Mouse (Mus musculus) intestine, postnatal 0 days (tissue): ENCODE data around the gene B3gat1. TPM values are rescaled to one million over a fixed set of nuclear protein-coding genes. Genes with fewer than 3 reads are reported as not detected.

Experiments
- ATAC-seq: fragments of 200-750 bp; cut with Nextera tagmentation; 2 replicates; pipeline ENCODE4 v1.8.0; 2017; ENCODE audit warnings: mild to moderate bottlenecking, moderate TSS enrichment, moderate library complexity
- H3K27ac ChIP-seq: fragments of 300-500 bp; sonication (generic); 2 replicates; pipeline ENCODE4 v1.5.1; 2014; ENCODE audit warnings: mild to moderate bottlenecking, low read depth, low read length, moderate library complexity
- H3K27me3 ChIP-seq: fragments of 300-500 bp; sonication (generic); replicated peaks from 2 replicates; pipeline ENCODE4 v1.6.1; 2014; ENCODE audit warnings: low read length, mixed read lengths; ENCODE audit not compliant: control insufficient read depth, insufficient read depth
- H3K36me3 ChIP-seq: fragments of 300-500 bp; sonication (generic); 2 replicates; pipeline ENCODE4 v1.6.1; 2014; ENCODE audit warnings: mild to moderate bottlenecking, moderate library complexity; ENCODE audit not compliant: control insufficient read depth, insufficient read depth
- H3K4me1 ChIP-seq: fragments of 300-500 bp; sonication (generic); replicated peaks from 2 replicates; pipeline ENCODE4 v1.6.1; 2014; ENCODE audit warnings: antibody characterized with exemption, low read length, mixed read lengths; ENCODE audit not compliant: control insufficient read depth, insufficient read depth
- H3K4me2 ChIP-seq: fragments of 300-500 bp; sonication (generic); replicated peaks from 2 replicates; pipeline ENCODE4 v1.6.1; 2014; ENCODE audit warnings: low read depth, mild to moderate bottlenecking, moderate library complexity
- H3K4me3 ChIP-seq: fragments of 300-500 bp; sonication (generic); 2 replicates; pipeline ENCODE4 v1.5.1; 2014; ENCODE audit warnings: low read depth, low read length
- H3K9ac ChIP-seq: fragments of 300-500 bp; sonication (generic); 2 replicates; pipeline ENCODE4 v1.6.1; 2014; ENCODE audit warnings: mild to moderate bottlenecking, low read depth, low read length
- H3K9me3 ChIP-seq: fragments of 300-500 bp; sonication (generic); 2 replicates; pipeline ENCODE4 v1.6.1; 2016; ENCODE audit warnings: mixed run types; ENCODE audit not compliant: control insufficient read depth
- CTCF ChIP-seq: sonication (generic); IDR thresholded peaks from 2 replicates; pipeline ENCODE4 v1.5.1; 2016; ENCODE audit warnings: low read depth, mild to moderate bottlenecking, control low read depth, antibody characterized with exemption, moderate library complexity
- WGBS: fragments of 180-500 bp; shearing (Covaris S2); extraction: QIAGEN DNeasy Blood & Tissue Kit; methylation state at CpG from one replicate; pipeline ENCODE4 v1.1.7; 2014; 5-methylcytosine and 5-hydroxymethylcytosine counted together
- polyA plus RNA-seq: library from polyadenylated mRNA; unstranded; fragments of >200 nt; fragmentation: Nextera tagmentation; extraction: Ambion mirVana; gene quantifications from 2 replicates; pipeline ENCODE4 v1.2.1, GENCODE M21; 2015

The B3gat1 gene
- polyA plus RNA-seq, 1 experiment from 2014 or later = 0.05 TPM

- no peak for TF ChIP-seq CTCF
- no peak overlapping the region for H3K4me2 ChIP-seq
- WGBS = 70% methylated on average over 3 of the region's 3 CpGs
- no peaks in the 10 kb centered on the region for H3K27me3 ChIP-seq
- no peaks in the 10 kb centered on the region for H3K9me3 ChIP-seq
- no peaks in the 10 kb centered on the region for H3K4me1 ChIP-seq
- no peak overlapping the region for H3K27ac ChIP-seq
- H3K9ac ChIP-seq = no peak overlapping the region
- no peak for ATAC-seq
- no peaks in the 10 kb centered on the region for H3K36me3 ChIP-seq
- no peak overlapping the region for H3K4me3 ChIP-seq
These were observed 59.3 kb downstream of the B3gat1 start for GRCm38 (mm10) chr9:26792829-26793228.

GRCm38 (mm10) chr9:26798205-26798604 lies 64.7 kb downstream of the B3gat1 start:
- no peaks in the 10 kb centered on the region for H3K4me1 ChIP-seq
- 85% methylated on average over 3 of the region's 3 CpGs for WGBS
- no peak overlapping the region for H3K4me2 ChIP-seq
- no peak overlapping the region for H3K27ac ChIP-seq
- TF ChIP-seq CTCF = no peak
- no peak overlapping the region for H3K9ac ChIP-seq
- no peaks in the 10 kb centered on the region for H3K27me3 ChIP-seq
- no peaks in the 10 kb centered on the region for H3K9me3 ChIP-seq
- no peak overlapping the region for H3K4me3 ChIP-seq
- H3K36me3 ChIP-seq = no peaks in the 10 kb centered on the region
- ATAC-seq = no peak

- Histone ChIP-seq H3K9ac (no peak overlapping the region), H3K4me1 (no peaks in the 10 kb centered on the region), H3K9me3 (no peaks in the 10 kb centered on the region), H3K4me2 (no peak overlapping the region), H3K27ac (no peak overlapping the region), H3K36me3 (no peaks in the 10 kb centered on the region), H3K27me3 (no peaks in the 10 kb centered on the region), H3K4me3 (no peak overlapping the region)
- WGBS = 71% methylated on average over 1 of the region's 1 CpGs
- ATAC-seq = no peak
- no peak for TF ChIP-seq CTCF
These were observed 65.2 kb downstream of the B3gat1 start for GRCm38 (mm10) chr9:26798731-26799130.

- Histone ChIP-seq H3K9ac (no peak overlapping the region), H3K36me3 (no peaks in the 10 kb centered on the region), H3K4me3 (no peak overlapping the region), H3K4me2 (no peak overlapping the region), H3K27me3 (no peaks in the 10 kb centered on the region), H3K27ac (no peak overlapping the region), H3K4me1 (no peaks in the 10 kb centered on the region), H3K9me3 (no peaks in the 10 kb centered on the region)
- no peak for TF ChIP-seq CTCF
- 92% methylated on average over 2 of the region's 2 CpGs for WGBS
- ATAC-seq = no peak
These were observed 66.8 kb downstream of the B3gat1 start for GRCm38 (mm10) chr9:26800357-26800756.

- no peak for ATAC-seq
- H3K27ac ChIP-seq = no peak overlapping the region
- no peak for TF ChIP-seq CTCF
- no peaks in the 10 kb centered on the region for H3K9me3 ChIP-seq
- no peaks in the 10 kb centered on the region for H3K36me3 ChIP-seq
- no peaks in the 10 kb centered on the region for H3K27me3 ChIP-seq
- no peak overlapping the region for H3K9ac ChIP-seq
- no peak overlapping the region for H3K4me3 ChIP-seq
- H3K4me1 ChIP-seq = 0 out of 2 replicates have a peak, but pooled peaks cover 6% of the 10 kb centered on the region
- no peak overlapping the region for H3K4me2 ChIP-seq
These were observed 70.8 kb downstream of the B3gat1 start for GRCm38 (mm10) chr9:26804321-26804720.

- peak; percentile 100 for ATAC-seq
- no peak within 1 kb of the TSS for H3K27ac ChIP-seq
- no peaks in the 10 kb centered on the region for H3K27me3 ChIP-seq
- H3K9me3 ChIP-seq = no peaks in the 10 kb centered on the region
- H3K4me2 ChIP-seq = peak within 1 kb of the TSS; percentile 79
- no peaks in the 10 kb centered on the region for H3K36me3 ChIP-seq
- H3K9ac ChIP-seq = no peak within 1 kb of the TSS
- H3K4me3 ChIP-seq = peak within 1 kb of the TSS; percentile 44
- WGBS = 1% methylated on average over 33 of the region's 33 CpGs
- TF ChIP-seq CTCF = peak; percentile 39
- 0 out of 2 replicates have a peak, but pooled peaks cover 6% of the 10 kb centered on the region for H3K4me1 ChIP-seq
These were observed 72.6 kb downstream of the B3gat1 start, which contains the start of gene Glb1l2 for GRCm38 (mm10) chr9:26805935-26806666. Gene Glb1l2 (minus strand): TSS chr9:26806468.
